Mouse (Mus musculus) spleen, postnatal 4 days (tissue): Measurements from ENCODE around the gene Grwd1.
"Not testable (repeated sequence)": the region's sequence is repeated elsewhere in the genome, so short reads cannot be mapped to it uniquely, and the experiment has no call there.

Experiments used
- DNase-seq, 2 experiments: peaks; one replicate each; pipeline ENCODE4 v3.0.0; 2022; ENCODE audit warnings: low spot score in 2 of 2

The Grwd1 gene

GRCm38 (mm10) chr7:45830427-45831127, at the start of gene Grwd1:
TSS of gene Grwd1 (minus strand) at chr7:45830944.
- DNase-seq, result peak; percentile 69 to 86

GRCm38 (mm10) chr7:45880531-45880930, 49.8 kb upstream of the Grwd1 start:
- DNase-seq, result no peak

- DNase-seq, result not testable (repeated sequence)
Observed at GRCm38 (mm10) chr7:45878278-45878677, 47.5 kb upstream of the Grwd1 start, which contains the start of gene Grin2d. TSS of gene Grin2d (minus strand) at chr7:45878378.

- no peak for DNase-seq
Observed at GRCm38 (mm10) chr7:45876895-45877294, 46.2 kb upstream of the Grwd1 start.

- peak; percentile 65 to 86 for DNase-seq
Observed at GRCm38 (mm10) chr7:45873061-45873947, 42.6 kb upstream of the Grwd1 start.

GRCm38 (mm10) chr7:45872624-45873023, 41.9 kb upstream of the Grwd1 start, which contains the start of gene Kdelr1:
TSS of gene Kdelr1 (plus strand) at chr7:45872772.
- DNase-seq, result peak; percentile 89 to 96

GRCm38 (mm10) chr7:45870282-45871058, 39.7 kb upstream of the Grwd1 start:
- DNase-seq, result no peak

GRCm38 (mm10) chr7:45869787-45870186, 39.0 kb upstream of the Grwd1 start:
- no peak for DNase-seq

GRCm38 (mm10) chr7:45869107-45869670, 38.4 kb upstream of the Grwd1 start:
- DNase-seq, result no peak

- no peak for DNase-seq
Observed at GRCm38 (mm10) chr7:45867871-45868270, 37.1 kb upstream of the Grwd1 start.

GRCm38 (mm10) chr7:45865925-45866910, 35.5 kb upstream of the Grwd1 start:
- peak; percentile 86 to 92 for DNase-seq

GRCm38 (mm10) chr7:45864435-45864834, 33.7 kb upstream of the Grwd1 start:
- DNase-seq, result no peak

GRCm38 (mm10) chr7:45862804-45863203, 32.1 kb upstream of the Grwd1 start:
- DNase-seq, result no peak

GRCm38 (mm10) chr7:45859008-45859407, 28.3 kb upstream of the Grwd1 start:
- no peak for DNase-seq

- DNase-seq, result no peak
Observed at GRCm38 (mm10) chr7:45856950-45857901, 26.5 kb upstream of the Grwd1 start.

GRCm38 (mm10) chr7:45853089-45853488, 22.3 kb upstream of the Grwd1 start:
- no peak for DNase-seq

GRCm38 (mm10) chr7:45850661-45851060, 19.9 kb upstream of the Grwd1 start:
- no peak for DNase-seq

- DNase-seq, result no peak
Observed at GRCm38 (mm10) chr7:45848447-45849027, 17.8 kb upstream of the Grwd1 start.
